Mouse (Mus musculus) E14TG2a.4 (cell line): ENCODE measurements around the gene Cd200r1.
"Not testable (repeated sequence)": the region's sequence is repeated elsewhere in the genome, so short reads cannot be mapped to it uniquely, and the experiment has no call there.

ENCODE experiments used
- H3K27me3 ChIP-seq: 2 replicates; pipeline ENCODE4 v1.6.1; 2014; ENCODE audit warnings: low read length, control low read depth; ENCODE audit not compliant: insufficient read depth
- H3K36me3 ChIP-seq: 2 replicates; pipeline ENCODE4 v1.6.1; 2014; ENCODE audit warnings: low read length, control low read depth; ENCODE audit not compliant: insufficient read depth
- H3K4me1 ChIP-seq: replicated peaks from 2 replicates; pipeline ENCODE4 v1.6.1; 2014; ENCODE audit warnings: low read depth, low read length, control low read depth
- H3K4me3 ChIP-seq: replicated peaks from 2 replicates; pipeline ENCODE4 v1.5.1; 2014; ENCODE audit warnings: mild to moderate bottlenecking, low read length
- H3K9me3 ChIP-seq: 2 replicates; pipeline ENCODE4 v1.6.1; 2014; ENCODE audit warnings: low read length, control low read depth
- CTCF ChIP-seq: conservative IDR thresholded peaks from 2 replicates; pipeline ENCODE4 v1.5.1; 2014; ENCODE audit warnings: low read length
- NANOG ChIP-seq: IDR thresholded peaks from 2 replicates; pipeline ENCODE4 v1.6.1; 2014; ENCODE audit warnings: borderline replicate concordance, low read length, mixed read lengths
- POU5F1 ChIP-seq: IDR thresholded peaks from 2 replicates; pipeline ENCODE4 v1.6.1; 2014; ENCODE audit warnings: low read length, borderline replicate concordance

Gene Cd200r1

DNA sequence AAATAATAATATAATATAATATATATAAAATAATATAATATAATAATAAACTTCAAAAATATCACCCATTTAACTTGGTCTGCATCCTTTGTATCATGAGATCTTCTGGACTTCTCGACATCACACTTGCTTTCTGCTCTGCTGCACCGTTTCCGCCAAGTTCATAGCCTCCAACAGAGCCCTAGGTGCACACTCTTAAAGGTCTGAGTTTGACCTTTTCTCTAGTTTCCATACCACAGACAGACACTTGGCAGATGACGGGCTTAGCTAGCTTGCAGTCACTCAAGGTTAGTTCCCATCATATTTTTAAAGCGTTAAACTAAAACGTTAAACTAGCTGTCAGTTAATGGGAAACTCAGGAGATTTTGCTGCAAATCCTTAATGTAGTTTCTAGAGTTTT, 8.7 kb downstream of the Cd200r1 start:
- H3K4me3 ChIP-seq, result no peak overlapping the region
- H3K27me3 ChIP-seq, result no peaks in the 10 kb centered on the region
- no peak for TF ChIP-seq CTCF
- TF ChIP-seq NANOG, result no peak
- TF ChIP-seq POU5F1, result no peak
- no peaks in the 10 kb centered on the region for H3K9me3 ChIP-seq
- H3K4me1 ChIP-seq, result no peaks in the 10 kb centered on the region
- H3K36me3 ChIP-seq, result no peaks in the 10 kb centered on the region

DNA sequence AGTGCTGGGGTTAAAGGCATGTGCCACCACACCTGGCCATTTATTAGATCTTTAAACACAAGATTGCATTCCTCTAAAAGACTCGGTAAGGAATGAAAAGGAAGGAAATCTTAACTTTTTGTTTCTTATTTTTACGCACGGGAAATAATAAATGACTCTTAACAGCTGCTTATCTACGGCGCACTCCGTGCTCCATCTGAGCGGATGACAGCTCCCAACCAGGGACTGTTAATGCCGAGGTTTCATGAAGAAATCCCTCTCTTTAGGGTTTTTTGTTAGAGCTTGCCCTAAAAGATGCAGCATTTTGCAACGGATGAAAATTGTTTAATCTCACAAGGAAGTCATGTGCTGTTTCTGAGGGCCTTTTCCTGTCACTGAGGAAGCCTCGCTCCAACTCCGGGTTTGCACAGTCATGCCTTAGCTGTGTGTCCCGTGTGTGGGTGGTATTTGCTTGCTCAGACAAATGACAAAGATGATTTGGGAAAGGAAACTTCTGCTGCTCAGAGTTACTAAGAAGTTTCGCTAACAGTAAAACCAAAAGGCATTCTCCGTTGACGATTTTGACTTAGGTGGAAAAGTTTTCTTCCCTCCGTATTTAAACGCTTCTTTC, 13.1 kb downstream of the Cd200r1 start:
- H3K4me3 ChIP-seq, result no peak overlapping the region
- H3K27me3 ChIP-seq, result no peaks in the 10 kb centered on the region
- no peaks in the 10 kb centered on the region for H3K9me3 ChIP-seq
- TF ChIP-seq POU5F1, result no peak
- no peak for TF ChIP-seq NANOG
- no peak for TF ChIP-seq CTCF
- no peaks in the 10 kb centered on the region for H3K4me1 ChIP-seq
- H3K36me3 ChIP-seq, result no peaks in the 10 kb centered on the region

DNA sequence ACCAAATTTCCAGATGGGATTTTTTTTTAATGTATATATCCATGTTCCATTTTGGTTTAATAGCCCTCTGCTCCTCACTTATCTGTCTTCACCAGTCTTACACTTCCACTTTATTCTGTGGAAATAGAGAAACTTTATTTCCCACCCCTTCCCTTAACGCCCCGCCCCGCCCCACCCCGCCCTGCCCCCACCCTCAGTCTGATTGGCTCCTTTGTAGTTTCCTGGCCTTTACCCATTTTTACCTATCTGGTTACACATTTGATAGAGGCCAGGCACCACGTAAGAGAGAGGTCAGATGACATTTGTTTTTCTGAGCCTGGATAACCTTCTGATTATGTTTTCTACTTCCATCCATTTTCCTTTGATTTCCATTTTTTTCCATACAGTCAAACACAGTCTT, 14.0 kb downstream of the Cd200r1 start:
- TF ChIP-seq NANOG, result no peak
- TF ChIP-seq POU5F1, result no peak
- TF ChIP-seq CTCF, result no peak
- no peaks in the 10 kb centered on the region for H3K27me3 ChIP-seq
- H3K4me3 ChIP-seq, result no peak overlapping the region
- no peaks in the 10 kb centered on the region for H3K36me3 ChIP-seq
- H3K9me3 ChIP-seq, result no peaks in the 10 kb centered on the region
- no peaks in the 10 kb centered on the region for H3K4me1 ChIP-seq

DNA sequence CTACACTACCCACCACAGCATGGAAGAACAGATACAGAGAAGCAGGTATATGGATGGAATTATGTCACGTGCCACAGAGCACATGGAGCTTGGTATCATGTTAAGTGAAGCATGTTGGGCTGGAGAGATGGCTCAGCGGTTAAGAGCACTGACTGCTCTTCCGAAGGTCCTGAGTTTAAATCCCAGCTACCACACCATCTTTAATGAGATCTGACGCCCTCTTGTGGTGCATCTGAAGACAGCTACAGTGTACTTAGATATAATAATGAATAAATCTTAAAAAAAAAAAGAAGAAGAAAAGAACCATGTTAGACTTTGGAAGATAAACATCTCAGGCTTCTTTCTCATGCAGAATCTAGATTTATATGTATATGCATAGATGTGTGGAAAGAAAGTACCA, 15.2 kb downstream of the Cd200r1 start:
- no peak overlapping the region for H3K4me3 ChIP-seq
- no peaks in the 10 kb centered on the region for H3K4me1 ChIP-seq
- H3K9me3 ChIP-seq, result no peaks in the 10 kb centered on the region
- no peaks in the 10 kb centered on the region for H3K27me3 ChIP-seq
- TF ChIP-seq NANOG (no peak), CTCF (peak; percentile 31; the same call in 1 of the 2 replicates), POU5F1 (no peak)
- no peaks in the 10 kb centered on the region for H3K36me3 ChIP-seq

DNA sequence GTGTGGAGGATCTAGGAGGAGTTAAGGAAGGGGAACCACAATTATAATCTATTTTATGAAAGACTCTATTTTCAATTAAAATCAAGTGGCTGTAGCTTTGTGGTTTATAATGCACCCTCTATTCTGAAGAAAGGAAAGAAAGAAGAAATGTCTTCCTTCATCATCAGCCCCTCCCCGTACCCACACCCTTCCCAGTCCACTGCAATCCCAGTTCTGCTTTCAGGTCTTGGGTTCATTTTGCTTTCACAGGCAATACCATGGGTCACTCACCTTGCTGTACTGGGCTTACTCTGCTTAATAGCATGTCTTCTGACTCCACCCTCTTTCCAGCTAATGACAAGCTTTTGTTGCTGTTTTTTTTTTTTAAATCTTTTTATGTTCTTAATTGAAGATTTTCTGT, 21.4 kb downstream of the Cd200r1 start:
- H3K9me3 ChIP-seq, result no peaks in the 10 kb centered on the region
- H3K4me1 ChIP-seq, result no peaks in the 10 kb centered on the region
- H3K36me3 ChIP-seq, result no peaks in the 10 kb centered on the region
- TF ChIP-seq CTCF (no peak), POU5F1 (no peak), NANOG (no peak)
- no peak overlapping the region for H3K4me3 ChIP-seq
- no peaks in the 10 kb centered on the region for H3K27me3 ChIP-seq

DNA sequence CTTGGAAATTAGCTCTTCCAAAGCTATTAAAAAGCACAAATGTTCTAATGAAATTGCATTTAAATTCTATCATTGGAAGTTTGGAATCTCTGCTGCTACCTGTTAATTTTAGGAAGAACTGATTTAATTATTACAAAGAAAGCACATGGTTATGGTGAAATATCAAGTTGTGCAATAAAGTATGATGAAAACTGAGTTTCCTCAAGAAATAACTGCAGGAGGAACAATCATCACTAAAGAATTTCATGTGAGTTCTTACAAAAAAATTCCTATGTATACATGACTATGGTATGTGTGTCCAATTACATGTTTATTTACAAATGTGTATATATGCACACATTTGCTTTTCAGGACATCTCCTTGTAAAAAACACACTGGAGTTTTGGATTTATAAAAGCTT, 28.9 kb downstream of the Cd200r1 start:
- no peaks in the 10 kb centered on the region for H3K4me1 ChIP-seq

DNA sequence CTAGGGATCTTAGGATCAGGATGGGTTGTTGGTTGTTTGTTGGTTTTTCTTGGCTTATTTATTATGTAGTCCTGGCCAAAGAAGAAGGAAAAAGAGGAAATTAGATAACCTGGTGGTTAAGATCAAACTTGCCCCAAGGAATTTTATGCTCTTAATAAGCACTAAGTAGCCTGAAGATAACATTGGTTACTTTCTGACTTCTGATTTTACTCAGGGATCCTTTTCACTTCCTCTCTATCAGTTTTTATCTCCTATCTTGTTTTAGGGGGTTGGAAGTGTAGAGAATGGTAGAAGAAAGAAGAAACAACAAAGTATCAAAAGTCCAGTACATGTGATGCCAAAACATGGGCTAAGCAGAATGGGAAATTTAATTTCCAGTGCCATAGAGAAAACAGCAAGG, 40.4 kb downstream of the Cd200r1 start:
- Histone ChIP-seq H3K36me3 (no peaks in the 10 kb centered on the region), H3K4me1 (no peaks in the 10 kb centered on the region), H3K27me3 (no peaks in the 10 kb centered on the region), H3K9me3 (no peaks in the 10 kb centered on the region), H3K4me3 (no peak overlapping the region)
- TF ChIP-seq NANOG, result no peak

More for the DNA sequence above, 28.9 kb downstream of the Cd200r1 start:
- Histone ChIP-seq H3K4me3 (no peak overlapping the region), H3K9me3 (no peaks in the 10 kb centered on the region), H3K27me3 (no peaks in the 10 kb centered on the region), H3K36me3 (no peaks in the 10 kb centered on the region)
- TF ChIP-seq POU5F1 (no peak), CTCF (no peak), NANOG (no peak)

DNA sequence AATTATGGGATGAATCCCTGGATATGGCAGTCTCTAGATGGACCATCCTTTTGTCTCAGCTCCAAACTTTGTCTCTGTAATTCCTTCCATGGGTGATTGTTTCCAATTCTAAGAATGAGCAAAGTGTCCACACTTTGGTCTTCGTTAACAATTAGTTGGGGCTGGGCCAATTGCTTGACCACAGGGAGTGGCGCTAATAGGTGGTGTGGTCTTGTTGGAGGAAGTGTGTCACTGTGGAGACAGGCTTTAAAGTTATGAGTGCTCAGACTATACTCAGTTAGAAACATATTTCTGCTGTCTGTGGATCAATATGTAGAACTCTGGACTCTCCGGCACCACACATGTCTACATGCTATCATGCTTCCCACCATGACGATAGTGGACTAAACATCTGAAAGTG, 44.7 kb downstream of the Cd200r1 start:
- not testable (repeated sequence) for H3K9me3 ChIP-seq, H3K27me3 ChIP-seq, H3K36me3 ChIP-seq, H3K4me3 ChIP-seq, H3K4me1 ChIP-seq

DNA sequence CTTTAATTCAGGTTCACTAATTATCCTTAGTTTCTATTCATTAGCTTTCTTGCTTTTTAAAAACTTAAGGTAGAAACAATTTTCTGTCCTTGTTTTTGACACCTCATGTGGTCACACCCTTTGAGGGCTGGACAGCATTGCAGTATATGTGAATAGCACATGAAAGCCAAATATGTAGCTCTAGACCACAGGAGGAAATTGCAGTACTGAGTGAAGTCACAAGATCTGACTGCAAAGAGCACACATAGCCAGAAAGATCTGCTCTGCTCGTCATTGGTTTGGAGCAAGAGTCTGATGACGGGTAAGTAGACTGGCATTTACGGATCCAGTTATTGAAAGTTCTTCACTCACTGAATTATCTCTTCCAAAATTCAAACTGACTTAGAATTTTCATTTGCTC, 46.0 kb downstream of the Cd200r1 start, which contains the start of gene Cd200r4:
Cd200r4 (plus strand) TSS at position 190 of the 400 bp plus-strand sequence.
- Histone ChIP-seq H3K4me1 (no peaks in the 10 kb centered on the region), H3K4me3 (no peak within 1 kb of the TSS), H3K27me3 (no peaks in the 10 kb centered on the region), H3K9me3 (no peaks in the 10 kb centered on the region), H3K36me3 (no peaks in the 10 kb centered on the region)
- no peak for TF ChIP-seq NANOG
- TF ChIP-seq POU5F1, result no peak
- no peak for TF ChIP-seq CTCF
